Mouse (Mus musculus) liver, embryonic 11.5 days (tissue): ENCODE measurements at regions not wholly inside any gene's neighbourhood (a gene's known extent, or its start where the extent isn't known, plus 50 kb on each side); places are given as distances from the start of the nearest gene placed in this dataset.

Experiments
- ATAC-seq: fragments of 200-750 bp; cut with Nextera tagmentation; replicated peaks from 2 replicates; pipeline ENCODE4 v1.8.0; 2017; ENCODE audit warnings: moderate number of reproducible peaks, mild to moderate bottlenecking, moderate TSS enrichment, moderate library complexity; ENCODE audit not compliant: low FRiP score
- DNase-seq: peaks from one replicate; pipeline ENCODE4 v3.0.0-alpha.2; 2017; ENCODE audit warnings: low spot score
- H3K27ac ChIP-seq: fragments of 300-500 bp; sonication (generic); 2 replicates; pipeline ENCODE4 v1.5.1; 2014; ENCODE audit warnings: mild to moderate bottlenecking, low read depth, low read length, control low read depth
- H3K27me3 ChIP-seq: fragments of 300-500 bp; sonication (generic); replicated peaks from 2 replicates; pipeline ENCODE4 v1.6.1; 2014; ENCODE audit warnings: low read length, mixed read lengths; ENCODE audit not compliant: control insufficient read depth, insufficient read depth
- H3K36me3 ChIP-seq: fragments of 300-500 bp; sonication (generic); 2 replicates; pipeline ENCODE4 v1.6.1; 2014; ENCODE audit warnings: mild to moderate bottlenecking, low read length, moderate library complexity, mixed read lengths; ENCODE audit not compliant: control insufficient read depth, insufficient read depth
- H3K4me1 ChIP-seq: fragments of 300-500 bp; sonication (generic); replicated peaks from 2 replicates; pipeline ENCODE4 v1.6.1; 2014; ENCODE audit warnings: low read length, mixed read lengths; ENCODE audit not compliant: control insufficient read depth, insufficient read depth
- H3K4me2 ChIP-seq: fragments of 300-500 bp; sonication (generic); 2 replicates; pipeline ENCODE4 v1.6.1; 2014; ENCODE audit warnings: mild to moderate bottlenecking, control low read depth, moderate library complexity
- H3K4me3 ChIP-seq: fragments of 300-500 bp; sonication (generic); 2 replicates; pipeline ENCODE4 v1.5.1; 2014; ENCODE audit warnings: low read depth, low read length, control low read depth
- H3K9ac ChIP-seq: fragments of 300-500 bp; sonication (generic); 2 replicates; pipeline ENCODE4 v1.6.1; 2014; ENCODE audit warnings: low read depth, low read length, control low read depth
- H3K9me3 ChIP-seq: fragments of 300-500 bp; sonication (generic); 2 replicates; pipeline ENCODE4 v1.6.1; 2016; ENCODE audit warnings: low read length, inconsistent platforms, mixed read lengths; ENCODE audit not compliant: control insufficient read depth
- WGBS: fragments of 180-500 bp; shearing (Covaris S2); extraction: QIAGEN DNeasy Blood & Tissue Kit; methylation state at CpG from one replicate; pipeline ENCODE4 v1.1.7; 2014; 5-methylcytosine and 5-hydroxymethylcytosine counted together

DNA sequence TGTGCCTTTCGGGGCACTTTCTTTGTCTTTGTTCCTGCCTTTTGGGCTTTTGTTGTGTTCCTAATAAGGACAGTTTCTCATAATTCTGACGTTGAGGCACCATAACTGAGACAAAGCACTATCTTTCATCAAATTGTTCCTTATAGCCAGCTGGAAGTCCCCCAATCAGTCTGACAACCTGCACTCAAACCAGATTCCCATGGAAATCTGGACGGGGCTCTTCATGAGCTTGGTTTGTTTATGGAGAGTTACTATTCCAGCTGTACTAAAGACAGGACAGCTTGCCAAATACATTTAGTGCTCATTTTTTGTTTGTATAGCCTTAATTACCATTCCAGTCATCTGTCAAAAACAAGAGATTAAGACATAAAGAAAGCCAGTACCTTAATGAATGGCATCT lies 229.6 kb upstream of the Ttc29 start:
- Histone ChIP-seq H3K4me2 (no peak overlapping the region), H3K9me3 (no peaks in the 10 kb centered on the region), H3K9ac (no peak overlapping the region), H3K4me3 (no peak overlapping the region), H3K27me3 (no peaks in the 10 kb centered on the region), H3K27ac (no peak overlapping the region), H3K36me3 (no peaks in the 10 kb centered on the region), H3K4me1 (no peaks in the 10 kb centered on the region)
- DNase-seq, result no peak
- 63% methylated on average over 3 of the region's 3 CpGs for WGBS
- no peak for ATAC-seq

- H3K4me2 ChIP-seq, result no peak overlapping the region
- H3K4me3 ChIP-seq, result no peak overlapping the region
- no peaks in the 10 kb centered on the region for H3K4me1 ChIP-seq
- no peaks in the 10 kb centered on the region for H3K36me3 ChIP-seq
- H3K9me3 ChIP-seq, result no peaks in the 10 kb centered on the region
- H3K9ac ChIP-seq, result no peak overlapping the region
- H3K27me3 ChIP-seq, result no peaks in the 10 kb centered on the region
- ATAC-seq, result peak; percentile 63; the same call in 1 of the 2 replicates
- DNase-seq, result no peak
- no peak overlapping the region for H3K27ac ChIP-seq
These were observed 225.9 kb upstream of the Ttc29 start for GRCm38 (mm10) chr8:77987237-77987636.

DNA sequence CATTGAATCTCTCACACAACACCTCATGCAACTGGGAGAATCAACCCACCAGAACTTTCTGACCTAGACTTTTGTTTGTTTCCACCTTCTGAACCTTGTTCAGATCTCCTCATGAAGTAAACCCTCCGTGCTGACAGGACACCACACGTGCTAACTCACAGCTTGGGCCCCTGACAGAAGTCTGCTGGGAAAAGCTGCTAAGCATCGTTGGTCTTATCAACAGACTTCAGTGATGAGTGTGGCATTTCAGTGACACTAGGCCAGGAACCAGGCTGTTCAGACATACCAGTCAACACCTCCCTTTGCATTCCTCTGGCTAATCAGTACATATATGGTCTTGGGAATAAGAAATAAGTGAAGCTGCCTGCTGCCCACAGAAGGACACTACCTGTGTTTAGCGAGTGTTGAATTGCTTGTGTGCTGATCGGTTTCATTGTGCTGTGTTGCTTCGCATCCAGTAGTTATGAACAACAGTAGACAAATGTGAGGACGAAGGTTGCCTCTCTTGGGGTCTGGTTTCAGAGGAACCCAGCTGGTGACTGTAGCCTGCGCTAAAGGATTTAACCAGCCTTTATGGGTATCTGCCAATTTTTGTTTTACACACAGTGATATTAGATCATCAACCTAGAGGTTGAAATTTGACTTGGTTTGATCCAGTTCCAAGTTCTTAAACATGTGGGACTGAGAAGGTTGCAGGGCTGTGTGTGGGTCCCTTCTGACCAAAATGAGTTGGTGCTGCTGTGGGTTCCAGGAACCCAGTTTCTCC lies 224.6 kb upstream of the Ttc29 start:
- H3K36me3 ChIP-seq, result no peaks in the 10 kb centered on the region
- ATAC-seq (peak; percentile 69), DNase-seq (no peak)
- no peak overlapping the region for H3K9ac ChIP-seq
- no peaks in the 10 kb centered on the region for H3K4me1 ChIP-seq
- no peak overlapping the region for H3K4me3 ChIP-seq
- no peaks in the 10 kb centered on the region for H3K27me3 ChIP-seq
- H3K9me3 ChIP-seq, result no peaks in the 10 kb centered on the region
- WGBS, result 56% methylated on average over 8 of the region's 8 CpGs
- no peak overlapping the region for H3K27ac ChIP-seq
- H3K4me2 ChIP-seq, result no peak overlapping the region

- Histone ChIP-seq H3K27ac (no peak overlapping the region), H3K4me2 (no peak overlapping the region), H3K36me3 (no peaks in the 10 kb centered on the region), H3K4me1 (no peaks in the 10 kb centered on the region), H3K9ac (no peak overlapping the region), H3K9me3 (no peaks in the 10 kb centered on the region), H3K4me3 (no peak overlapping the region), H3K27me3 (no peaks in the 10 kb centered on the region)
- ATAC-seq (no peak), DNase-seq (no peak)
- WGBS, result 31% methylated on average over 4 of the region's 4 CpGs
These were observed 222.0 kb upstream of the Ttc29 start for GRCm38 (mm10) chr8:77991050-77991449.

DNA sequence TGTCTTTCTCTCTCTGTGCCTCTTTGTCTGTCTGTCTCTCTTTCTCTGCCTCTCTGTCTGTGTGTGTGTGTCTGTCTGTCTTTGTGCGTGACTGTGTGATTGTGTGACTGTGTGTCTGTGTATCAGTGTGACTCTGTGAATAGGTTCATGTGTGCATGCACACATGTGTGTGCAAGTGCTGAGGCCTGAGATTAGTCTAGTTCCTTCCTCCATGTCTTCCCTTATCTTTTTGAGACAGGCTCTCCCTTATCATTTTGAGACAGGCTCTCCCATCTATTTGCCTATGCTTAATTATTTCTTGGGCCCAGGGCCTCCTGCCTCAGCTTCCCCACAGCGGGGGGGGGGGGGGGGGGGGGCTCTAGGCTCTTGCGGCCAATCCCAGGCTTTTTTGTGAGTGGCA lies 212.8 kb upstream of the Ttc29 start:
- Histone ChIP-seq H3K9ac (no peak overlapping the region), H3K27me3 (no peaks in the 10 kb centered on the region), H3K9me3 (no peaks in the 10 kb centered on the region), H3K36me3 (no peaks in the 10 kb centered on the region), H3K27ac (no peak overlapping the region), H3K4me2 (no peak overlapping the region), H3K4me1 (no peaks in the 10 kb centered on the region), H3K4me3 (no peak overlapping the region)
- DNase-seq (no peak), ATAC-seq (peak; percentile 74)
- WGBS, result 71% methylated on average over 3 of the region's 3 CpGs

- H3K4me1 ChIP-seq, result no peaks in the 10 kb centered on the region
- no peak overlapping the region for H3K9ac ChIP-seq
- H3K36me3 ChIP-seq, result no peaks in the 10 kb centered on the region
- H3K9me3 ChIP-seq, result no peaks in the 10 kb centered on the region
- ATAC-seq, result no peak
- no peaks in the 10 kb centered on the region for H3K27me3 ChIP-seq
- no peak overlapping the region for H3K4me3 ChIP-seq
- DNase-seq, result no peak
- H3K27ac ChIP-seq, result no peak overlapping the region
- WGBS, result 57% methylated on average over 5 of the region's 5 CpGs
- H3K4me2 ChIP-seq, result no peak overlapping the region
These were observed 211.4 kb upstream of the Ttc29 start for GRCm38 (mm10) chr8:78001656-78002055.

- no peak overlapping the region for H3K4me3 ChIP-seq
- no peaks in the 10 kb centered on the region for H3K27me3 ChIP-seq
- no peak overlapping the region for H3K4me2 ChIP-seq
- WGBS, result 59% methylated on average over 3 of the region's 3 CpGs
- H3K36me3 ChIP-seq, result no peaks in the 10 kb centered on the region
- no peaks in the 10 kb centered on the region for H3K4me1 ChIP-seq
- no peaks in the 10 kb centered on the region for H3K9me3 ChIP-seq
- H3K27ac ChIP-seq, result no peak overlapping the region
- no peak for DNase-seq
- no peak overlapping the region for H3K9ac ChIP-seq
- ATAC-seq, result no peak
These were observed 211.0 kb upstream of the Ttc29 start for GRCm38 (mm10) chr8:78002071-78002470.

GRCm38 (mm10) chr8:78003888-78004543 lies 209.1 kb upstream of the Ttc29 start:
- no peak overlapping the region for H3K4me3 ChIP-seq
- H3K36me3 ChIP-seq, result no peaks in the 10 kb centered on the region
- H3K4me1 ChIP-seq, result no peaks in the 10 kb centered on the region
- no peak for DNase-seq
- no peak overlapping the region for H3K27ac ChIP-seq
- no peaks in the 10 kb centered on the region for H3K27me3 ChIP-seq
- no peak overlapping the region for H3K4me2 ChIP-seq
- WGBS, result 16% methylated on average over 10 of the region's 10 CpGs
- H3K9ac ChIP-seq, result no peak overlapping the region
- ATAC-seq, result no peak
- H3K9me3 ChIP-seq, result no peaks in the 10 kb centered on the region

DNA sequence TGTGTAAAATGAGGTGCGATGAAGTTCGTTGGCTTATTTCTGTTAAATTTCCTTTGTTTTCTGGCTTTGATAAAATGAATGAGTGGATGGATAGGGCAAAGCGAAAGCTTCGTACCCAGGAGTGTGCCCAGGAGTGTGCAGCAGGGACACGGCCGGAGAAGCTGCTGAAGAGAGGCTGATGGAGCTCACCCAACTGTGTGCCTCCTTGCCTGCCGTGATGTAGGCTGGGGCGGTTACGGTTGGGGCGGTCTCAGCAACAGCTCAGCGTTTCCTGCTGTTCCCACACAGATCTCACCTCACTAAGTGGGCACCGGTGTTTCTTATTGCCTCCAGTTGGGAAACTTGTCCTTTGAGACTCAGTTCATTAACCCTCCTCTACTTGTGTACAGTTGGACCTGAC lies 208.2 kb upstream of the Ttc29 start:
- Histone ChIP-seq H3K4me3 (no peak overlapping the region), H3K4me1 (no peaks in the 10 kb centered on the region), H3K9me3 (no peaks in the 10 kb centered on the region), H3K27ac (no peak overlapping the region), H3K9ac (no peak overlapping the region), H3K4me2 (no peak overlapping the region), H3K36me3 (no peaks in the 10 kb centered on the region), H3K27me3 (no peaks in the 10 kb centered on the region)
- no peak for ATAC-seq
- 79% methylated on average over 12 of the region's 12 CpGs for WGBS
- DNase-seq, result no peak
